Mouse (Mus musculus) naive thymus-derived CD4-positive, alpha-beta T cell, adult 5 months (primary cell): ENCODE results near the gene Prdx1. TPM values are rescaled to one million over a fixed set of nuclear protein-coding genes. Genes with fewer than 3 reads are reported as not detected.

Experiments used
- polyA plus RNA-seq: library from polyadenylated mRNA; unstranded; fragments of 100-300 nt; shearing (Covaris generic); gene quantifications from one replicate; pipeline ENCODE4 v1.2.1, GENCODE M21; 2017

Gene Prdx1
- polyA plus RNA-seq: 505 TPM

DNA sequence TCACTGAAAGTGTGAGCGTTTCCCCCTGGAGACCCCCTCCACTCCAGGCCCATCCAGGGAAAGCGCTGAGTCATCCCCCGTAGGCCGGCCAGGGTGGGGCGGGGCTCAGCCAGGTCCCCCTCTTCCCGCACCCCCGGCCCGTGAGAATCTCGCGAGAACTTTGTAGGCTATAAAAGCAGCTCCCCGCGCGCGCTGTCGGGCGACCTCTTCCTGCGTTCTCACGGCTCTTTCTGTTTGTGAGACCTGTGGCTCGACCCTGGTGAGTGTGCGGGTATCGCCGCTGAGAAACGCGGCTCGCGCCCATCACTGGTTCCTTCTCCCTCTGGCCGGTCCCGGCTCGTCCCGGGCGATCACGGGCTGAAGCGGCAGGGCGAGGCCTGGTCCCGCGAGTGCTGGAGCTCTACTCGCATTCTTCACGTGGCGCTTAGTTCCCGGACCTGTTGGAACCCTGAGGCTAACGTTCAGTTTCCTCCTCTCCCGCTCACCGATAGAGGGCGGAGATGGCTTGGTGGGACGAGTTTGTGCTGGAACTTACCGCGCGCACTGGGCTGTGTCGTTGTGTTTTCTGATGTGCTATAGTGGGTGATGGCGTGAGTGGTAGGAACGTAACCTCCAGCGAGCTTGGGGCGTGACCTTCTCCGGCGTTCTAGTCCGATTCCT is at the start of gene Prdx1:
TSS of gene Prdx1 (plus strand) at position 143 of the 660 bp plus-strand sequence.

DNA sequence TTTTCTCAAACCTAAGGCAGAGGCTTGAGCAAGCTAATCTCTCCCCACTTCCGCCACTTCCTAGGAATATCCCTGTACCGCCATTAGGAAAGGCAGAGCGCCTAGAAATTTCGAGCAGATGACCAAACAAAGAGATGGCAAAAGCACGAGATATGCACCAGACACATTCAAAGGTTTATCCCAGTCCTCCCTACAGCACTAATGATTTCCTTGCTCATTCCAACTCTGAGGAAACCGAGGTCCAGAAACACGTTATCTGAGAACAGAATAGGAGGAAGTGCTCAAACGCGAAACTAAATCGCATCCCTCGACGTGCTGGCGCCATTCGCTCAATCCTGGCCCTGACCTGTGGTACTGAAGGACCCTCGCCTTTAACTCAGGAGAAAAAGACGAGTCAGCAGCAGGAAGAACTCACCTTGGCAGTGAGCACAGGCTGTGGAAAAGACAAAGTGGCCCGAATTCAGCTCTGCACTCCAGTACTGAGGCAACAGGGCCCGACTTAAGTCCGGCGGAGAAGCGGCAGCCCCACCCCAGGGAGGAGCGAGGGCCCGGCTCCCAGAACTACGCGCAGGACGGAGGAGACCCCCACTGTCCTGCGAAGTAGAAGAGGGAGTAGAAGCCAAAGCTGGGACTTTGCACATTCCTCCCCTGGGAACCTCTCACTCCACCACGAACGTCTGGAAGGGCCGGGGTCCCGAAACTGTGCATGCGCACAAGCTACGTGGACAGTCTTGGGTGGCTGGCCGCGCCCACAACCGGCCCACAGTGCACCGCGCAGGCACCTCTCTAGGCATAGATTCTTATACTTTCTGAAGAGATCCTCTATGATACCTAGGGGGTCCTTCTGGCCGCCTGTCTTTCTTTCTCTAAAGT is 34.2 kb upstream of the Prdx1 start, which contains the start of gene Akr1a1:
TSS of gene Akr1a1 (minus strand) at position 757 of the 873 bp plus-strand sequence.

DNA sequence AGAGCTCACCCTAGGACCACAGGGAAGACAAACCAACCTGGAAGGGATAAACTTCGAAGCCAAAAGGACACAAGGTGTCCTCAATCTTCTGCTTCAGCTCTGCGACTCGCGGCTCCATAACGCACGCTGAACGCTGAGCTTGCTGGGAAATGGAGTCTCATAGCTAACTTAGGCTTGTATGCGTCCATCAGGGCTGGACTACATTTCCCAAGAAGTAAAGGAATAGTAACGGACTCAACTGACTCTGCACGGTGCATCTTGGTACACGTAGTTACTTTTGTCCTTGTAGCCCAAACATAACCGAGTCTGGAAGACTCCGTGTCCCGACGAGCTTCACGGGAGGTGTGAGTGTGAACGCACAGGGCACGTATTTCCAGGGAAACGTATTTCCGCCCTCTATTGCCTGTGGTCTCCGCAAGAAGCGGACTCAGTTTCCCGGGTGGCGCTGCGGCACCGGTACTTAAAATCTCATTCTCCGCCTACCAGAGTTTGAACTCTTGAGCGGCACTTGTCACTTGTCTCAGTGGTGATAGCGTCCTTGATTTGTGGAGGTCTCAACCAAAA is 22.9 kb downstream of the Prdx1 start, which contains the start of the genes Mmachc and Ccdc163:
TSS of gene Mmachc (minus strand) at position 206 of the 564 bp plus-strand sequence.
TSS of gene Ccdc163 (plus strand) at position 309 of the 564 bp plus-strand sequence.

DNA sequence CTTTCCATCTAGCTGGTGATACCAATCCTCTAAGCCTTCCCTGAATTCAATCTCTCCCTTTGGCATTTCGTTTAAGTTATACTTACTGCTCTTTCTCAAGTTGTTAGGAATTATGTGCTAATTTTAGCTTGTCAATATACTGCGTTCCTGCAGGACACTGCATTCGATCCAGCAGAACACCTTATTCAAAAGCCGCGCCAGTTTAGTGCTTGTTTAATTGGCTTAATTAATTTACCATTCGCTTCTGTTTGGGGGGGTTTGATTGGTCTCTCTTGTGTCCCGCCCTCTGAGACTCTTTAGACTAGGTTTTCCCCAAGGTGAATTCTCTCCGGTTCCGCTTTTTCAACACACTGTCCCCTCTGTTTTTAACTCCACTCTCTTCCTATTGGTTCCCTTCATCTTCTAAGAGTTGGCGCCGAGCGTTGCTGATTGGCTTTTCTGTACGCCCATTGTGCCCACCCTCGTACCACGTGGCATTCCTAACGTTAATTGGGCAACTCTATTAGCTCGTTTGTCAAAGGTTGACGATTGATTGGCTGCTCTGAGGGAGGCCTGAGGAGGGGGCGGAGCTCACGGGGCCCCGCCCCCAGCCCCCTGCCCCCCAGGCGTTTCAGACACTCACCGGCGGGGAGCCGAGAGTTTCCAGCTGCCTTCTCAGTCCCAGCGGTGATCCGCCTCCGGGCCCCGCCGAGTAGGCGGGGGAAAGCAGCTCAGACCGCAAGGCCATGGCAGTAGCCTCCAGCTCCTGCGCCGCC is 35.2 kb downstream of the Prdx1 start, which contains the start of gene Tesk2:
TSS of gene Tesk2 (plus strand) at position 606 of the 755 bp plus-strand sequence.

Other genes with a start within 250 kb of the Prdx1 start
- 16.0 TPM for gene Mast2, start 221.4 kb upstream of the Prdx1 start, polyA plus RNA-seq
- gene Ipp, start 178.0 kb upstream of the Prdx1 start, polyA plus RNA-seq: 11.9 TPM
- gene Tmem69, start 129.6 kb upstream of the Prdx1 start, polyA plus RNA-seq: 8.3 TPM
- 43.7 TPM for gene Gpbp1l1, start 127.9 kb upstream of the Prdx1 start, polyA plus RNA-seq
- 6.9 TPM for gene Ccdc17, start 88.9 kb upstream of the Prdx1 start, polyA plus RNA-seq
- 112 TPM for gene Nasp, start 57.6 kb upstream of the Prdx1 start, polyA plus RNA-seq
- 236 TPM for gene Akr1a1, start 33.9 kb upstream of the Prdx1 start, polyA plus RNA-seq
- 3.6 TPM for gene Mmachc, start 22.9 kb downstream of the Prdx1 start, polyA plus RNA-seq
- gene Ccdc163, start 23.0 kb downstream of the Prdx1 start, polyA plus RNA-seq: 4.2 TPM
- 6.3 TPM for gene Tesk2, start 35.4 kb downstream of the Prdx1 start, polyA plus RNA-seq
- 43.0 TPM for gene Toe1, start 122.1 kb downstream of the Prdx1 start, polyA plus RNA-seq
- 12.4 TPM for gene Mutyh, start 122.2 kb downstream of the Prdx1 start, polyA plus RNA-seq
- 0.19 TPM for gene Hpdl, start 136.2 kb downstream of the Prdx1 start, polyA plus RNA-seq
- gene Zswim5, start 191.8 kb downstream of the Prdx1 start, polyA plus RNA-seq: 0.12 TPM